Mouse (Mus musculus) spleen, adult 2 months (tissue): ENCODE data around the gene Tmc4.

Experiments used
- CTCF ChIP-seq: fragments of 200-500 bp; IDR thresholded peaks from 2 replicates; pipeline ENCODE4 v1.5.1; 2011; ENCODE audit warnings: mild to moderate bottlenecking, inconsistent platforms; ENCODE audit not compliant: insufficient read depth, insufficient read length, insufficient replicate concordance; ENCODE audit errors: extremely low read depth
- POLR2A ChIP-seq: fragments of 200-500 bp; IDR thresholded peaks from 2 replicates; pipeline ENCODE4 v1.6.1; 2011; ENCODE audit warnings: low read depth, low read length, inconsistent platforms

DNA sequence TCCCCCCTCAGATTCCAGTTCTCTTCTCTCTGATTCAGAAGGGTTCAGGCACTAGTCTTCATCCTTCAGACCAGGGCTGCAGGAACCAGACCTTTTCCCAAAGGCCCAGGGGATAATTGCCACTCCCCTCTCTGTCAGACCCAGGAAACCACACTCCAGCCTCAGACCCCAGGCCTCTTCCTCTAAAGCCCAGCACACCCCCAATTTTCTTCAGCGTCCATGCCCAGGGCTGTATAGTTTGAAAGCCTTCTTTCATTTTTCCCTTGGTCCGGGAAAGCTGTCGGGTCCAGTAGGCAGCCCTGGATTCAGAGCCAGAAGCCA is 2.2 kb downstream of the Tmc4 start:
- TF ChIP-seq POLR2A (no peak), CTCF (no peak)
